Mouse (Mus musculus) liver, adult 2 months (tissue): ENCODE results near the gene Foxp1. TPM values are rescaled to one million over a fixed set of nuclear protein-coding genes. Genes with fewer than 3 reads are reported as not detected.

ENCODE experiments used
- DNase-seq: peaks from one replicate; pipeline ENCODE4 v3.0.0-alpha.2; 2011; ENCODE audit warnings: low read depth, low spot score; ENCODE audit errors: extremely low read depth
- H3K27ac ChIP-seq: fragments of 200-500 bp; replicated peaks from 2 replicates; pipeline ENCODE4 v1.5.1; 2012; ENCODE audit warnings: low read depth, mild to moderate bottlenecking, control low read depth, inconsistent platforms, low read length; ENCODE audit not compliant: insufficient read depth
- H3K27me3 ChIP-seq: fragments of 200-500 bp; 2 replicates; pipeline ENCODE4 v1.6.1; 2012; ENCODE audit warnings: mild to moderate bottlenecking, moderate library complexity, low read length, inconsistent platforms; ENCODE audit not compliant: control insufficient read depth, insufficient read depth
- H3K36me3 ChIP-seq: fragments of 200-500 bp; 2 replicates; pipeline ENCODE4 v1.6.1; 2012; ENCODE audit warnings: low read length, inconsistent platforms; ENCODE audit not compliant: control insufficient read depth, insufficient read depth
- H3K4me1 ChIP-seq: fragments of 200-500 bp; 2 replicates; pipeline ENCODE4 v1.6.1; 2011; ENCODE audit warnings: low read length; ENCODE audit not compliant: control insufficient read depth, insufficient read depth
- H3K4me3 ChIP-seq: fragments of 200-500 bp; 2 replicates; pipeline ENCODE4 v1.5.1; 2011; ENCODE audit warnings: low read depth, mild to moderate bottlenecking, control low read depth, low read length, moderate library complexity; ENCODE audit not compliant: insufficient read depth
- H3K79me2 ChIP-seq: fragments of 200-500 bp; 2 replicates; pipeline ENCODE4 v1.6.1; 2012; ENCODE audit warnings: inconsistent platforms, mild to moderate bottlenecking, low read length, moderate library complexity; ENCODE audit not compliant: control insufficient read depth, insufficient read depth
- H3K9ac ChIP-seq: fragments of 200-500 bp; 2 replicates; pipeline ENCODE4 v1.6.1; 2012; ENCODE audit warnings: low read depth, mild to moderate bottlenecking, control low read depth, inconsistent platforms, low read length
- CTCF ChIP-seq: fragments of 200-500 bp; IDR thresholded peaks from 2 replicates; pipeline ENCODE4 v1.5.1; 2011; ENCODE audit warnings: low read depth, low read length, control low read depth
- POLR2A ChIP-seq: fragments of 200-500 bp; IDR thresholded peaks from 2 replicates; pipeline ENCODE4 v1.6.1; 2011; ENCODE audit warnings: low read length, control low read depth; ENCODE audit not compliant: insufficient read depth; ENCODE audit errors: extremely low read depth
- WGBS: fragments of 180-500 bp; shearing (Covaris S2); methylation state at CpG from one replicate; pipeline ENCODE4 v1.1.7; 2018; 5-methylcytosine and 5-hydroxymethylcytosine counted together
- polyA plus RNA-seq: library from polyadenylated mRNA; depleted of rRNA; stranded (reverse); fragments of >200 nt; gene quantifications from 2 replicates; pipeline ENCODE4 v1.2.3, GENCODE M21; 2012
- total RNA-seq: library from RNA; depleted of rRNA; stranded (reverse); fragments of >200 nt; gene quantifications from 2 replicates; pipeline ENCODE4 v1.2.3, GENCODE M21; 2014

Gene Foxp1
- total and polyA plus RNA-seq, 2 experiments = 22.7 to 24.8 TPM

DNA sequence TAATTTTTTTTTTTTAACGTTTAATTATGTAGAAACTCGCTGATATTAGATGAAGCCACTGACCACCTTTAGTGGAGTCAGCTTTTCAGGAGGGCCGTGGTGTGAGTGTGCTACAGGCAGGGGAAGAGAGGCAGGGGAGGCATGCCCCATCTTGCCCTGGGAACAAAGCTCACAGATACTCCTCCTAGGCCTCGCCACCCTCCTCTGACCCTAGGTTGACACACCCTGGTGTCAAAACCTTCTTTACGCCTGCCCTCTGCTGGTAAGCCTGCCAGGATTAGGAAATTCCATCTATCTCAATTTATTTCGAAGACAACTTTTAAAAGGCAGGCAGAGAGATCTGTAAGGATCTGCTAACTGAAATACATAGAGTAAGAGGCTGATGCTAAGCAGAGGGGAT, 489.5 kb downstream of the Foxp1 start:
- H3K79me2 ChIP-seq = peaks cover 13% of the 10 kb centered on the region; the same call in 1 of the 2 replicates
- no peaks in the 10 kb centered on the region for H3K27me3 ChIP-seq
- DNase-seq = peak; percentile 49
- peaks cover 6% of the 10 kb centered on the region; the same call in 1 of the 2 replicates for H3K4me1 ChIP-seq
- no peak overlapping the region for H3K4me3 ChIP-seq
- 53% methylated on average over 6 of the region's 6 CpGs for WGBS
- H3K36me3 ChIP-seq = no peaks in the 10 kb centered on the region
- H3K9ac ChIP-seq = no peak overlapping the region
- no peak for TF ChIP-seq POLR2A
- TF ChIP-seq CTCF = peak; percentile 43
- no peak overlapping the region for H3K27ac ChIP-seq

DNA sequence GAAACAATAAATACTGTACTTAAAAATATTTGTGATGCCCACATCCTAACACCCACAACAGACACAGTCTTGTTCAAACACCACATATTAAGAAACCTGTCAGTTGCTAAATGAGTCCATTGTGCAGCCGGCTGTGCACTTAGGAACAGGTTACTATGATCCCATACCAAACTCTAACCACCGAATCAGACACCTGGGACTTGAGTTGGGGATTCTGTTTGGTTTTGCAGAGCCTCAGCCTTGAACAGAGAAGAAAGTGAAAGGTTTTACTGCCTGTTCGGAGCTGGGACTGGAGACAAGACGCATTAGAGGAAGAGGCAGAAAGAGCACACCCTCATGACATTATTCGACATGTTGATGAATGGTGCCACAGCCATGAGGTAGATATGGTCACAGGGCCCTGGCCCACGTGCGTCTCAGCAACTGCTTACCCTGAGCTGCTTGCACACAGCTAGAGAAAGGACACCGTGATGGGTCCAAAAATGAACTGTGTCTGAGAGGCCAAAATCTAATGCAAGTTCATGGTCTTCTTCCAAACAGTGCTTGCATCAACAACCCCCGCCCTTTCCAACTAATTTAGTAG, 491.1 kb downstream of the Foxp1 start:
- peak; percentile 63 for DNase-seq
- H3K36me3 ChIP-seq = no peaks in the 10 kb centered on the region
- no peak overlapping the region for H3K9ac ChIP-seq
- H3K4me1 ChIP-seq = peaks cover 8% of the 10 kb centered on the region; the same call in 1 of the 2 replicates
- TF ChIP-seq POLR2A = no peak
- no peak for TF ChIP-seq CTCF
- H3K79me2 ChIP-seq = peaks cover 12% of the 10 kb centered on the region; the same call in 1 of the 2 replicates
- no peak overlapping the region for H3K27ac ChIP-seq
- H3K4me3 ChIP-seq = no peak overlapping the region
- WGBS = 43% methylated on average over 9 of the region's 9 CpGs
- no peaks in the 10 kb centered on the region for H3K27me3 ChIP-seq

DNA sequence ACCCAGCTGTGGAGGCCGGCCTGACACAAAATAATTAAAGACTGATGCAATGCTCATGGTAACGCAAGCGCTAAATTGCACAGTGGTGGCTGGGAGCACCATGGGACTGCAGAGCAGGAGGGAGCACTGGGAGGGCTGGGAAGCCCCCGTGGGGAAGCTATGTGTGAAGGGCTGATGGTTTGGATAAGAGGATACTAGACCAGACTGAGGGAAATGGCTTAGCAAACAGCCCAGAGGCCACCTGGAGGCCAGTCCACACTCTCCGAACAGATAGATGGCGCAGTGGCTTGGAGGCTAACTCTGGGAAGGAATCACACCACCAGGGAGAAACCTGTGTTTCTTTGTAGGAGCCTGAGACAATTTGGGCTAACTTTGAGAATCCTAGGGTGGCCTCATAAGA, 492.3 kb downstream of the Foxp1 start:
- H3K4me3 ChIP-seq = no peak overlapping the region
- TF ChIP-seq CTCF (0 out of 2 replicates have a peak, but pooled peaks have one; percentile 11), POLR2A (no peak)
- peaks cover 8% of the 10 kb centered on the region; the same call in 1 of the 2 replicates for H3K4me1 ChIP-seq
- no peaks in the 10 kb centered on the region for H3K27me3 ChIP-seq
- peaks cover 15% of the 10 kb centered on the region; the same call in 1 of the 2 replicates for H3K79me2 ChIP-seq
- no peak overlapping the region for H3K9ac ChIP-seq
- WGBS = 77% methylated on average over 6 of the region's 6 CpGs
- H3K36me3 ChIP-seq = no peaks in the 10 kb centered on the region
- no peak overlapping the region for H3K27ac ChIP-seq
- DNase-seq = no peak

DNA sequence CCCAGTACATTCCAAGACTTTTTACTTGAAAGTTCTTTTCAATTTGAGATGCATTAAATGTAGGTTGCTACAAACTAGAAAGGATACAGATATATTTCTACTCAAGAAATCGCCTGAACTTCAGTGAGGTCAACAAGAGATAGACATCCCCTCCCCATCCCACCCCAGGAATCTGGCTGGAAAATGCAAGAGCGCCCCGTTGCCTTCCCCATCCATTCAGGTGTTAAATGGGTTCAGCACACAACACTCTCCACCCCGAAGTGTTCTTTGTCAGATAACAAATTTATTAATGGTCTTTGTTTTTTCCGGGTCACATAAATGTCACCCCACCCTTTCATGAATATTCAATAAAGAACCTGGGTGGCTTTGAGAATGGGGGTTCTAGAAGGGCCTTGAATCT, 493.1 kb downstream of the Foxp1 start:
- Histone ChIP-seq H3K4me1 (peaks cover 8% of the 10 kb centered on the region; the same call in 1 of the 2 replicates), H3K27me3 (no peaks in the 10 kb centered on the region), H3K4me3 (no peak overlapping the region), H3K36me3 (no peaks in the 10 kb centered on the region), H3K79me2 (peaks cover 13% of the 10 kb centered on the region; the same call in 1 of the 2 replicates), H3K9ac (no peak overlapping the region), H3K27ac (no peak overlapping the region)
- no peak for DNase-seq
- no peak for TF ChIP-seq CTCF
- no peak for TF ChIP-seq POLR2A
- 82% methylated on average over 5 of the region's 5 CpGs for WGBS

DNA sequence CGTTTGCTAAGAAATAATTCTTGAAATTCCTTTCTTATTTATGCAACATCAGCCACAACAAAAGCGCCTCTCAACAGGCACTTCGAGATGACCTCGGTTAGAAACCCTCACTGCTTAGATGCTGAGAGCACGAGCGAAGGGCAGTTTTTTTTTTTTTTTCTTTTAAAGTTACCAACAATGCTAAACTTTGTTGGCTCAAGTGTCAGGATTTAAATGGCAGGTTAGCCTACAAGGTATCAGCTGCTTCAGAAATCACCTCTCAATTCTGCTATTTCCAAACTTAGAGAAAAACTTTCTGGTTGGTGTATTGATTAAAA, 493.6 kb downstream of the Foxp1 start:
- no peak for DNase-seq
- no peaks in the 10 kb centered on the region for H3K36me3 ChIP-seq
- peak overlapping the region; percentile 79; the same call in 1 of the 2 replicates for H3K4me3 ChIP-seq
- no peaks in the 10 kb centered on the region for H3K27me3 ChIP-seq
- H3K4me1 ChIP-seq = peaks cover 8% of the 10 kb centered on the region; the same call in 1 of the 2 replicates
- WGBS = 17% methylated on average over 6 of the region's 6 CpGs
- H3K79me2 ChIP-seq = peaks cover 13% of the 10 kb centered on the region; the same call in 1 of the 2 replicates
- no peak overlapping the region for H3K27ac ChIP-seq
- peak overlapping the region; percentile 46 for H3K9ac ChIP-seq
- TF ChIP-seq CTCF (no peak), POLR2A (no peak)

DNA sequence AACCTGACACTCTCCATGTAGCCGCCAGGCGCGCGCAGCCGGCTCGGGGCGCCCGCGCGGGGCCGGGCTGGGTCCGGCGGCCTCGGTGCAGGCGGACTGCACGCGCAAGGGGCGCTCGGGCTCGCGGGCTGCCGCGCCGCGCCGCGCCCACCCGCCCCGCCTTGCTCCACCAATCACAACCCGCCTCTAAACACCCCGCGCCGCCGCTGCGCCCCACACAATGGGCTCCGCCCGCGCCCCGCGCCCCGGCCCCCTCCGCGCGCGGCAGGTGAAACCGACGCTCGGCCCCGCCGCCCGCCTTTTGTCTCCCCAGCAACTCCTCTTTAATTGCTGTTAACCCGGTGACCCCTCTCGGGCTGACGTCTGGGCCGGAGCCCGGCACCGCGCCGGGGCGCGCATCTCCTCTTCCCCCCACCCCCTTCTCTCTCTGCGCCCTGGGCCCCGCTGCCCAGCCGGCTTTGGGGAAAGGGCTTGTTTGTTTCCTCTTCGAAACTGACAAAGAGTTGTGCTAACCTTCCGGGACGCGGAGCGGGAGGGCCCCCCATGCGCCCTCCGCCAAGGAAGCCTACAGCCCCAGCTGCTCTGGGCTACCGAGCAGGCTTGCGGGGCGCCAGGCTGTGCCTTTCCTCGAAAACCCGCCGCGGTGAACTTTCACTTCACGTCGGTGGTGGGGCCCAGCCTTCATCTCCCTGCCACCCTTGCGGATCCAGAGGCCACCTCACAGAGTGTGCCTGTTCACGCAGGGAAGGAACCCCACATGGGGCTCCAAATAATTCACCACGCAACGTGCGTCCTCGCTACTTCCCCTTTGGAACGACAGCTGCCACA, 494.1 kb downstream of the Foxp1 start:
- TF ChIP-seq CTCF (0 out of 2 replicates have a peak, but pooled peaks have one; percentile 6), POLR2A (no peak)
- 2% methylated on average over 76 of the region's 87 CpGs for WGBS
- no peaks in the 10 kb centered on the region for H3K36me3 ChIP-seq
- H3K27ac ChIP-seq = no peak overlapping the region; the same call in 1 of the 2 replicates
- H3K4me3 ChIP-seq = peak overlapping the region; percentile 79
- peaks cover 13% of the 10 kb centered on the region; the same call in 1 of the 2 replicates for H3K79me2 ChIP-seq
- H3K9ac ChIP-seq = peak overlapping the region; percentile 46
- no peak for DNase-seq
- peaks cover 8% of the 10 kb centered on the region; the same call in 1 of the 2 replicates for H3K4me1 ChIP-seq
- H3K27me3 ChIP-seq = no peaks in the 10 kb centered on the region
